Mouse (Mus musculus) hindbrain, embryonic 16.5 days (tissue): Measurements from ENCODE around the gene Amer2. TPM values are rescaled to one million over a fixed set of nuclear protein-coding genes. Genes with fewer than 3 reads are reported as not detected.

ENCODE experiments used
- ATAC-seq: fragments of 200-750 bp; cut with Nextera tagmentation; 2 replicates; pipeline ENCODE4 v1.8.0; 2017; ENCODE audit warnings: moderate TSS enrichment, moderate library complexity
- H3K27ac ChIP-seq: fragments of 300-500 bp; sonication (generic); 2 replicates; pipeline ENCODE4 v1.5.1; 2014; ENCODE audit warnings: low read depth, mild to moderate bottlenecking, control low read depth, low read length, moderate library complexity
- H3K27me3 ChIP-seq: fragments of 300-500 bp; sonication (generic); replicated peaks from 2 replicates; pipeline ENCODE4 v1.6.1; 2014; ENCODE audit warnings: low read length; ENCODE audit not compliant: control insufficient read depth, insufficient read depth
- H3K36me3 ChIP-seq: fragments of 300-500 bp; sonication (generic); 2 replicates; pipeline ENCODE4 v1.6.1; 2014; ENCODE audit warnings: mild to moderate bottlenecking, low read length, moderate library complexity, mixed read lengths; ENCODE audit not compliant: control insufficient read depth, insufficient read depth
- H3K4me1 ChIP-seq: fragments of 300-500 bp; sonication (generic); 2 replicates; pipeline ENCODE4 v1.6.1; 2014; ENCODE audit warnings: low read depth, low read length; ENCODE audit not compliant: control insufficient read depth, insufficient read depth
- H3K4me2 ChIP-seq: fragments of 300-500 bp; sonication (generic); 2 replicates; pipeline ENCODE4 v1.6.1; 2014; ENCODE audit warnings: mild to moderate bottlenecking, low read length, control low read depth, moderate library complexity
- H3K4me3 ChIP-seq: fragments of 300-500 bp; sonication (generic); 2 replicates; pipeline ENCODE4 v1.5.1; 2014; ENCODE audit warnings: mild to moderate bottlenecking, low read length, control low read depth, moderate library complexity
- H3K9ac ChIP-seq: fragments of 300-500 bp; sonication (generic); 2 replicates; pipeline ENCODE4 v1.6.1; 2014; ENCODE audit warnings: low read depth, mild to moderate bottlenecking, control low read depth, low read length, moderate library complexity
- H3K9me3 ChIP-seq: fragments of 300-500 bp; sonication (generic); 2 replicates; pipeline ENCODE4 v1.6.1; 2014; ENCODE audit warnings: mild to moderate bottlenecking, low read length, moderate library complexity; ENCODE audit not compliant: control insufficient read depth
- WGBS: fragments of 180-500 bp; shearing (Covaris S2); extraction: QIAGEN DNeasy Blood & Tissue Kit; methylation state at CpG from one replicate; pipeline ENCODE4 v1.1.7; 2014; 5-methylcytosine and 5-hydroxymethylcytosine counted together
- polyA plus RNA-seq: library from polyadenylated mRNA; unstranded; fragments of >200 nt; fragmentation: Nextera tagmentation; extraction: Ambion mirVana; gene quantifications from 2 replicates; pipeline ENCODE4 v1.2.1, GENCODE M21; 2015

The Amer2 gene
- polyA plus RNA-seq, 1 experiment from 2014 or later: 19.3 TPM

- H3K4me1 ChIP-seq: peaks cover 3% of the 10 kb centered on the region; the same call in 1 of the 2 replicates
- no peak overlapping the region for H3K4me3 ChIP-seq
- 60% methylated on average over 5 of the region's 5 CpGs for WGBS
- H3K27me3 ChIP-seq: no peaks in the 10 kb centered on the region
- H3K9me3 ChIP-seq: no peaks in the 10 kb centered on the region
- no peak overlapping the region for H3K27ac ChIP-seq
- no peak overlapping the region for H3K4me2 ChIP-seq
- no peaks in the 10 kb centered on the region for H3K36me3 ChIP-seq
- peak; percentile 40; the same call in 1 of the 2 replicates for ATAC-seq
- H3K9ac ChIP-seq: no peak overlapping the region
Observed at GRCm38 (mm10) chr14:60369667-60370315, 3.3 kb upstream of the Amer2 start.

DNA sequence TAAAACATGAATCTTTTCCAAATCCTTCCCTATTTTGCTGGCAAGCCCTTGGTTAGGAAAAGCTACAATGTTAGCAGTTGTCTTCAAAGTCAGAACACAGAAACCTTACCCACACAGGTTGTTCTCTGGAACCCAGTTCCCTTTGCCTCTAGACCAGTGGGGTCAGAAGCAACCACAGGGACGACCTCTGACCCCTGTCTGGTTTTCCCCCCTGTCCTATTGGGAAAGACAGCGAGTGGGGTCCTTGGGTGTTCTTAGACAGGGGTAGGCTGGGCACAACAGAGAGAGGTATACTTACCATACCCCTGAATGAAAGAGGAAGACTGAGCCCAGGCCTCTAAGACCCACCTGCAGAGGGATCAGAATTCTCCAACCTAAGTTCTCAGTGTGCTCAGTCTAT is 4.0 kb downstream of the Amer2 start:
- 0 out of 2 replicates have a peak, but pooled peaks have one; percentile 2 for ATAC-seq
- peak overlapping the region; percentile 99; the same call in 1 of the 2 replicates for H3K9ac ChIP-seq
- H3K27ac ChIP-seq: peak overlapping the region; percentile 99
- no peaks in the 10 kb centered on the region for H3K36me3 ChIP-seq
- peak overlapping the region; percentile 92 for H3K4me2 ChIP-seq
- 71% methylated on average over 2 of the region's 2 CpGs for WGBS
- peaks cover 24% of the 10 kb centered on the region for H3K4me1 ChIP-seq
- peak overlapping the region; percentile 95 for H3K4me3 ChIP-seq
- H3K27me3 ChIP-seq: no peaks in the 10 kb centered on the region
- no peaks in the 10 kb centered on the region for H3K9me3 ChIP-seq

GRCm38 (mm10) chr14:60377546-60377945 is 4.5 kb downstream of the Amer2 start:
- Histone ChIP-seq H3K4me2 (peak overlapping the region; percentile 92), H3K9ac (peak overlapping the region; percentile 99), H3K27me3 (no peaks in the 10 kb centered on the region), H3K27ac (peak overlapping the region; percentile 99), H3K36me3 (no peaks in the 10 kb centered on the region), H3K4me1 (peaks cover 27% of the 10 kb centered on the region), H3K4me3 (peak overlapping the region; percentile 95), H3K9me3 (no peaks in the 10 kb centered on the region)
- WGBS: 9% methylated on average over 10 of the region's 10 CpGs
- ATAC-seq: peak; percentile 62

DNA sequence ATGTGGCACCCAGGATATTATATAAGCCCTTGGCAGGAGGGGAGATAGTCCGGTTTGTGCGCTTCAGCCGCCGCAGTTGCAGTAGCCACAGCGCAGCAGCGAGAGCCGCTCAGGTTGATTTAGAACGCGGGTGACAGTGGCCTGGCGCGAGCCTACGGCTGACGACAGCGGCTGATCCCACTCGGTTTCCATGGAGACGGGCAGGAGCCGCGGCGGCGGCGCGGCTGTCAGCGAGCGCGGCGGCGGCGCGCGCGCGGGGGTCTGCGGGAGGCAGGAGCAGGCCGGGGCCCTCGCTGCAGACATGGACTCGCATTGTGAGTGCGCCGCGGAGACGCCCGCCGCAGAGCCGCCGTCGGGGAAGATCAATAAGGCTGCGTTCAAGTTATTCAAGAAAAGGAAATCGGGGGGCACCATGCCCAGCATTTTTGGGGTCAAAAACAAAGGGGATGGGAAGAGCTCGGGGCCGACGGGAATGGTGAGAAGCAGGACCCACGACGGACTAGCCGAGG is 5.1 kb downstream of the Amer2 start:
- Histone ChIP-seq H3K27ac (peak overlapping the region; percentile 99), H3K36me3 (no peaks in the 10 kb centered on the region), H3K4me3 (peak overlapping the region; percentile 95), H3K27me3 (no peaks in the 10 kb centered on the region), H3K4me2 (peak overlapping the region; percentile 92), H3K9ac (peak overlapping the region; percentile 99), H3K4me1 (peaks cover 32% of the 10 kb centered on the region), H3K9me3 (no peaks in the 10 kb centered on the region)
- under 1% methylated on average over 50 of the region's 53 CpGs for WGBS
- ATAC-seq: peak; percentile 95

- Histone ChIP-seq H3K4me2 (peak overlapping the region; percentile 92), H3K9me3 (no peaks in the 10 kb centered on the region), H3K36me3 (no peaks in the 10 kb centered on the region), H3K9ac (peak overlapping the region; percentile 99), H3K4me1 (peaks cover 38% of the 10 kb centered on the region), H3K27me3 (no peaks in the 10 kb centered on the region), H3K27ac (peak overlapping the region; percentile 99), H3K4me3 (peak overlapping the region; percentile 95)
- WGBS: under 1% methylated on average over 76 of the region's 77 CpGs
- ATAC-seq: peak; percentile 70
Observed at GRCm38 (mm10) chr14:60378566-60379322, 5.7 kb downstream of the Amer2 start.

DNA sequence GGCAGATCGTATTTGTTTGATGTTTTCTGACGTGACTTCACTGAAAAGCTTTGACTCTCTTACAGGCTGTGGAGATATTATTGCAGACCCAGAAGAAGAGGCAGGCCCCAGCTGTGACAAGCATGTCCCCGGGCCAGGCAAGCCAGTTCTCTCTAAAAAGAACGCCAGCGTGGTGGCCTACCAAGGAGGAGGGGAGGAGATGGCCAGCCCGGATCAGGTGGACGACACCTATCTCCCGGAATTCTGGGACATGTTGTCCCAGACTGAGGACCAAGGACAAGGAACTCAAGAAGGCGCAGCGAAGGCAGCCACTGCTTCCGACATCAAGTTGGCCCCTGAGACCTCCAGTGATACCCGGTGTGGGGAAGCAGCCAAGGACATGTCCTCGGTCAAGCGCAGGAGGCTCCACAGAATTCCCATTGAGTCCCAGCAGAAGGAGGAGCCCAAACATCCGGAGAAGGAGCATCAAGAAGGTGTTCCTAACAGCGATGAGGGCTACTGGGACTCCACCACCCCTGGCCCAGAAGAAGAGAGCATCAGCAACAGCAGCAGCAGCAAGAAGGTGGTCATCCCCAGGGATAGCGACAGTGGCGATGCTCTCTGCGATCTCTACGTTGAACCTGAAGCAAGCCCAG is 6.4 kb downstream of the Amer2 start:
- Histone ChIP-seq H3K9me3 (no peaks in the 10 kb centered on the region), H3K27ac (peak overlapping the region; percentile 99), H3K4me1 (peaks cover 44% of the 10 kb centered on the region), H3K4me2 (peak overlapping the region; percentile 92), H3K27me3 (no peaks in the 10 kb centered on the region), H3K9ac (peak overlapping the region; percentile 99), H3K4me3 (peak overlapping the region; percentile 95), H3K36me3 (no peaks in the 10 kb centered on the region)
- ATAC-seq: no peak
- 38% methylated on average over 20 of the region's 20 CpGs for WGBS

GRCm38 (mm10) chr14:60379958-60380330 is 6.9 kb downstream of the Amer2 start:
- no peak for ATAC-seq
- WGBS: 75% methylated on average over 8 of the region's 8 CpGs
- peak overlapping the region; percentile 99 for H3K9ac ChIP-seq
- no peaks in the 10 kb centered on the region for H3K9me3 ChIP-seq
- peak overlapping the region; percentile 99 for H3K27ac ChIP-seq
- peak overlapping the region; percentile 95 for H3K4me3 ChIP-seq
- peak overlapping the region; percentile 92 for H3K4me2 ChIP-seq
- H3K4me1 ChIP-seq: peaks cover 49% of the 10 kb centered on the region
- H3K27me3 ChIP-seq: no peaks in the 10 kb centered on the region
- no peaks in the 10 kb centered on the region for H3K36me3 ChIP-seq

DNA sequence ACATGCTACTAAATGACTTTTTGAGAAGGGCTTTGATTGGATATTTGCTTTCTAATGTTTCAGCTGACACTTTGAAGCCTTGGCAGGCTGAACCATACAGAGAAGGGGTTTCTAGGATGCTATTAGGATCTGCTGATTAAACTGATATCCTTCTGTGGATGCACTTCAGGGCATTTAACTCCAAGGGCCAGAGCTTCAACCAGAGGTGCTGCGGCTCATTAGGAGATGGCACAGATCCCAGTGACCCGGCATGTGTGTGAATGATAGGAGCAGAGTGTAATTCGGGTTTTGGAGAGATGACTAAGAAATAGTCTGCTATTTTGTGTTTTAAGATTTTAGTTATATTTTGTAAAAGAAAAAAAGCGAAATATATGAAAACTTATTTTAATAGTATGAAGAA is 8.6 kb downstream of the Amer2 start:
- Histone ChIP-seq H3K27me3 (no peaks in the 10 kb centered on the region), H3K4me1 (peaks cover 61% of the 10 kb centered on the region), H3K4me3 (peak overlapping the region; percentile 43), H3K9me3 (no peaks in the 10 kb centered on the region), H3K27ac (no peak overlapping the region), H3K36me3 (no peaks in the 10 kb centered on the region), H3K9ac (peak overlapping the region; percentile 44; the same call in 1 of the 2 replicates), H3K4me2 (peak overlapping the region; percentile 92)
- no peak for ATAC-seq
- WGBS: 43% methylated on average over 4 of the region's 4 CpGs

DNA sequence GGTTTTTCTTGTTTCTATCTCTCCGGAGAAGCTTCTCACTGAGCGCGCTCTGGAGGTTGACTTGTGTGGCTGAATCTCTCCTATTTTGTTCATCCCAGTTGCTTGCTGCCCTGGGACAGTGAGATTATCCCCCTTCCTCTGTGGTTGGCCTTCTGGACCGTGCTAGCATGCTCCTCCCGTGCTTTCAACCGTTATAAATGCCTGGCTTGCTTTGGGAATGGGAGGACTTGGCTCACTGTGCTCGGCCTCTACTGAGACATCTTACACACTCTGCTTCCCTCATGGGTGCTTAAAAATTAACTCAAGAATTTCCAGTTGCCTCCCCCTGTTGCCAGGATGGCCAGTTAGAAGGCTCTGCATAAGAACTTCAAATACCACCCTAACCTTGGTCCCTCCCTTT is 10.8 kb downstream of the Amer2 start:
- ATAC-seq: no peak
- Histone ChIP-seq H3K4me2 (peak overlapping the region; percentile 92), H3K4me1 (peaks cover 59% of the 10 kb centered on the region), H3K9me3 (no peaks in the 10 kb centered on the region), H3K9ac (no peak overlapping the region), H3K27me3 (no peaks in the 10 kb centered on the region), H3K4me3 (no peak overlapping the region), H3K36me3 (no peaks in the 10 kb centered on the region), H3K27ac (no peak overlapping the region)
- 58% methylated on average over 7 of the region's 7 CpGs for WGBS
